Mouse (Mus musculus) MEL (cell line): ENCODE measurements at regions not wholly inside any gene's neighbourhood (a gene's known extent, or its start where the extent isn't known, plus 50 kb on each side); places are given as distances from the start of the nearest gene placed in this dataset.

ENCODE experiments used
- DNase-seq: peaks from one replicate; pipeline ENCODE4 v3.0.0; 2011; ENCODE audit warnings: low read depth, low spot score
- H3K27ac ChIP-seq: 2 replicates; pipeline ENCODE4 v1.5.1; 2012; ENCODE audit warnings: low read depth, mild to moderate bottlenecking, control low read depth, low read length, moderate library complexity; ENCODE audit not compliant: control insufficient read depth
- H3K27me3 ChIP-seq, 2 experiments: fragments of 150-350 bp in 1 of 2; sonication (generic) in 1 of 2; 2 replicates each; pipeline ENCODE4 v1.6.1; 2012; ENCODE audit warnings: low read length in 2 of 2, mild to moderate bottlenecking in 2 of 2, improper control_type of control experiment in 1 of 2, moderate library complexity in 1 of 2; ENCODE audit not compliant: insufficient read depth in 2 of 2, control insufficient read depth in 1 of 2
- H3K36me3 ChIP-seq, 2 experiments: 2 replicates each; pipeline ENCODE4 v1.6.1; 2012 to 2014; ENCODE audit warnings: low read length in 2 of 2, improper control_type of control experiment in 1 of 2, inconsistent platforms in 1 of 2, mild to moderate bottlenecking in 1 of 2; ENCODE audit not compliant: insufficient read depth in 2 of 2, control insufficient read depth in 1 of 2
- H3K4me1 ChIP-seq, 2 experiments: fragments of 150-350 bp in 1 of 2; sonication (generic) in 1 of 2; 2 replicates each; pipeline ENCODE4 v1.6.1; 2012; ENCODE audit warnings: low read length in 2 of 2, improper control_type of control experiment in 1 of 2, mild to moderate bottlenecking in 1 of 2; ENCODE audit not compliant: insufficient read depth in 2 of 2, control insufficient read depth in 1 of 2
- H3K4me3 ChIP-seq, 2 experiments: fragments of 150-350 bp in 1 of 2; sonication (generic) in 1 of 2; 2 replicates each; pipeline ENCODE4 v1.5.1; 2012; ENCODE audit warnings: low read depth in 2 of 2, low read length in 2 of 2, mild to moderate bottlenecking in 2 of 2, moderate library complexity in 2 of 2, control low read depth in 1 of 2, improper control_type of control experiment in 1 of 2; ENCODE audit not compliant: control insufficient read depth in 1 of 2, insufficient read depth in 1 of 2
- H3K79me2 ChIP-seq: 2 replicates; pipeline ENCODE4 v1.6.1; 2012; ENCODE audit warnings: mild to moderate bottlenecking, low read length, moderate library complexity; ENCODE audit not compliant: control insufficient read depth, poor library complexity, insufficient read depth
- H3K9ac ChIP-seq: 2 replicates; pipeline ENCODE4 v1.6.1; 2012; ENCODE audit warnings: low read depth, mild to moderate bottlenecking, control low read depth, low read length, moderate library complexity; ENCODE audit not compliant: control insufficient read depth, poor library complexity, severe bottlenecking
- H3K9me3 ChIP-seq: fragments of 150-350 bp; sonication (generic); replicated peaks from 2 replicates; pipeline ENCODE4 v1.6.1; 2012; ENCODE audit warnings: mild to moderate bottlenecking, low read length, improper control_type of control experiment, moderate library complexity; ENCODE audit not compliant: insufficient read depth
- CHD1 ChIP-seq: IDR thresholded peaks from 2 replicates; pipeline ENCODE4 v1.6.1; 2012; ENCODE audit warnings: low read depth, mild to moderate bottlenecking, inconsistent platforms, low read length, improper control_type of control experiment
- CHD2 ChIP-seq: IDR thresholded peaks from 2 replicates; pipeline ENCODE4 v1.6.1; 2011; ENCODE audit warnings: low read length, improper control_type of control experiment
- E2F4 ChIP-seq: IDR thresholded peaks from 2 replicates; pipeline ENCODE4 v1.6.1; 2011; ENCODE audit warnings: low read depth, low read length, improper control_type of control experiment, borderline replicate concordance
- ETS1 ChIP-seq: IDR thresholded peaks from 2 replicates; pipeline ENCODE4 v1.6.1; 2012; ENCODE audit warnings: low read depth, mild to moderate bottlenecking, inconsistent platforms, low read length, improper control_type of control experiment, moderate library complexity
- HCFC1 ChIP-seq: IDR thresholded peaks from 2 replicates; pipeline ENCODE4 v1.6.1; 2012; ENCODE audit warnings: low read depth, mild to moderate bottlenecking, inconsistent platforms, low read length, improper control_type of control experiment, moderate library complexity
- JUND ChIP-seq: IDR thresholded peaks from 2 replicates; pipeline ENCODE4 v1.6.1; 2011; ENCODE audit warnings: low read depth, mild to moderate bottlenecking, improper control_type of control experiment, low read length
- KAT2A ChIP-seq: conservative IDR thresholded peaks from 2 replicates; pipeline ENCODE4 v1.6.1; 2012; ENCODE audit warnings: low read depth, low read length, improper control_type of control experiment, inconsistent platforms
- MAFK ChIP-seq: IDR thresholded peaks from 2 replicates; pipeline ENCODE4 v1.6.1; 2011; ENCODE audit warnings: low read depth, mild to moderate bottlenecking, low read length, improper control_type of control experiment, borderline replicate concordance
- MAZ ChIP-seq: IDR thresholded peaks from 2 replicates; pipeline ENCODE4 v1.6.1; 2012; ENCODE audit warnings: low read depth, mild to moderate bottlenecking, inconsistent platforms, low read length, improper control_type of control experiment
- MYB ChIP-seq: IDR thresholded peaks from 2 replicates; pipeline ENCODE4 v1.6.1; 2011; ENCODE audit warnings: mild to moderate bottlenecking, low read depth, low read length, improper control_type of control experiment
- POLR2AphosphoS2 ChIP-seq: IDR thresholded peaks from 2 replicates; pipeline ENCODE4 v1.6.1; 2011; ENCODE audit warnings: low read length, improper control_type of control experiment
- POLR2AphosphoS5 ChIP-seq: IDR thresholded peaks from 2 replicates; pipeline ENCODE4 v1.6.1; 2012; ENCODE audit warnings: low read depth, borderline replicate concordance, mild to moderate bottlenecking, inconsistent platforms, low read length, moderate library complexity, mixed read lengths
- RCOR1 ChIP-seq: IDR thresholded peaks from 2 replicates; pipeline ENCODE4 v1.6.1; 2012; ENCODE audit warnings: low read depth, mild to moderate bottlenecking, inconsistent platforms, low read length, improper control_type of control experiment
- SMC3 ChIP-seq: IDR thresholded peaks from 2 replicates; pipeline ENCODE4 v1.6.1; 2011; ENCODE audit warnings: low read depth, low read length, improper control_type of control experiment
- TBP ChIP-seq: IDR thresholded peaks from 2 replicates; pipeline ENCODE4 v1.8.0; 2011; ENCODE audit warnings: low read depth, low read length, improper control_type of control experiment
- TCF12 ChIP-seq: IDR thresholded peaks from 2 replicates; pipeline ENCODE4 v1.6.1; 2014; ENCODE audit warnings: low read depth, mild to moderate bottlenecking, inconsistent platforms, low read length, improper control_type of control experiment, moderate library complexity
- USF1 ChIP-seq: IDR thresholded peaks from 2 replicates; pipeline ENCODE4 v1.6.1; 2014; ENCODE audit warnings: low read depth, mild to moderate bottlenecking, inconsistent platforms, low read length, improper control_type of control experiment, moderate library complexity
- USF2 ChIP-seq, 2 experiments: IDR thresholded peaks; 2 replicates each; pipeline ENCODE4 v1.6.1; 2011 to 2012; ENCODE audit warnings: improper control_type of control experiment in 2 of 2, low read length in 2 of 2, borderline replicate concordance in 1 of 2, inconsistent platforms in 1 of 2, low read depth in 1 of 2, mild to moderate bottlenecking in 1 of 2; ENCODE audit not compliant: insufficient read depth in 1 of 2
- ZC3H11A ChIP-seq: IDR thresholded peaks from 2 replicates; pipeline ENCODE4 v1.6.1; 2012; ENCODE audit warnings: low read depth, mild to moderate bottlenecking, inconsistent platforms, low read length, improper control_type of control experiment
- ZMIZ1 ChIP-seq: IDR thresholded peaks from 2 replicates; pipeline ENCODE4 v1.6.1; 2012; ENCODE audit warnings: low read depth, mild to moderate bottlenecking, inconsistent platforms, low read length, improper control_type of control experiment, moderate library complexity

GRCm38 (mm10) chr17:47143898-47144297 is 133.5 kb upstream of the Ubr2 start:
- Histone ChIP-seq H3K4me3 (no peak overlapping the region), H3K9me3 (no peaks in the 10 kb centered on the region), H3K4me1 (peaks cover 6 to 33% of the 10 kb centered on the region in 2 experiments), H3K27me3 (no peaks in the 10 kb centered on the region), H3K9ac (no peak overlapping the region), H3K36me3 (peaks cover 0 to 28% of the 10 kb centered on the region in 2 experiments; a peak in 2 of 4 replicates), H3K27ac (peak overlapping the region; percentile 32; the same call in 1 of the 2 replicates), H3K79me2 (peaks cover 7% of the 10 kb centered on the region; the same call in 1 of the 2 replicates)
- TF ChIP-seq ZMIZ1 = no peak
- no peak for TF ChIP-seq JUND
- no peak for TF ChIP-seq TBP
- no peak for TF ChIP-seq POLR2AphosphoS5
- TF ChIP-seq POLR2AphosphoS2 = no peak
- no peak for TF ChIP-seq CHD2
- peak; percentile 10 for DNase-seq

- Histone ChIP-seq H3K79me2 (peaks cover 7% of the 10 kb centered on the region; the same call in 1 of the 2 replicates), H3K9me3 (no peaks in the 10 kb centered on the region), H3K27ac (no peak overlapping the region), H3K27me3 (no peaks in the 10 kb centered on the region), H3K36me3 (peaks cover 0 to 35% of the 10 kb centered on the region in 2 experiments; a peak in 2 of 4 replicates), H3K4me3 (no peak overlapping the region), H3K4me1 (peaks cover 10 to 40% of the 10 kb centered on the region in 2 experiments), H3K9ac (no peak overlapping the region)
- peak; percentile 23 for DNase-seq
- TF ChIP-seq CHD2 (no peak), SMC3 (no peak), MAZ (no peak), E2F4 (no peak), HCFC1 (no peak), CHD1 (no peak), USF1 (no peak), ZC3H11A (no peak), RCOR1 (no peak), ZMIZ1 (no peak), USF2 (IDR thresholded peaks at IDR 0.05; ENCODE audit: borderline replicate concordance in 1 of 2, insufficient read depth in 1 of 2, low read depth in 1 of 2, low read length in 2 of 2) (no peak), KAT2A (no peak), MYB (no peak), MAFK (no peak), TCF12 (no peak), ETS1 (no peak)
Measured at GRCm38 (mm10) chr17:47142885-47143284, 132.5 kb upstream of the Ubr2 start.
